Mouse (Mus musculus) kidney, adult 2 months (tissue): Measurements from ENCODE around the gene Micu2.

ENCODE experiments used
- CTCF ChIP-seq: fragments of 200-500 bp; conservative IDR thresholded peaks from 2 replicates; pipeline ENCODE4 v1.5.1; 2011; ENCODE audit warnings: low read depth, mild to moderate bottlenecking, control low read depth, low read length, moderate library complexity, mixed read lengths; ENCODE audit not compliant: insufficient read depth, insufficient read length
- POLR2A ChIP-seq: fragments of 200-500 bp; IDR thresholded peaks from one replicate; pipeline ENCODE4 v1.6.1; 2011; ENCODE audit warnings: low read depth, low read length, control low read depth

GRCm38 (mm10) chr14:57908431-57908830, 90.6 kb downstream of the Micu2 start:
- no peak for TF ChIP-seq CTCF
- TF ChIP-seq POLR2A, result no peak
